Mouse (Mus musculus) mouse embryonic stem cell (cell line): ENCODE results near the gene Nup153.

Experiments used
- in situ Hi-C, 2 experiments: fragments of 300-500 bp; cut with MboI; formaldehyde crosslinking; loops; 1 replicate in 1 of 2; 3 replicates in 1 of 2; pipeline ENCODE4 v1.14.3; 2019 to 2020; ENCODE audit warnings: low sequenced_read_pairs in 2 of 2, low pct_unique_long_range_greater_than_20kb in 1 of 2, mixed read lengths in 1 of 2; ENCODE audit not compliant: unreplicated experiment in 1 of 2

The Nup153 gene

GRCm38 (mm10) chr13:46690559-46691241, 37.0 kb downstream of the Nup153 start:
- in situ Hi-C loops = loop anchor here in 1 of 2 experiments (25.0 kb wide), 1 partner anchor 397 kb away; no protein-coding TSS in a partner anchor

- in situ Hi-C loops = loop anchor here in 1 of 2 experiments (25.0 kb wide), 1 partner anchor 404 kb away; no protein-coding TSS in a partner anchor
Measured at GRCm38 (mm10) chr13:46683370-46683769, 44.4 kb downstream of the Nup153 start.

- in situ Hi-C loops = loop anchor here in 1 of 2 experiments (25.0 kb wide), 1 partner anchor 404 kb away; no protein-coding TSS in a partner anchor
Measured at GRCm38 (mm10) chr13:46682921-46683320, 44.8 kb downstream of the Nup153 start.

- in situ Hi-C loops = loop anchor here in 1 of 2 experiments (25.0 kb wide), 1 partner anchor 410 kb away; no protein-coding TSS in a partner anchor
Measured at GRCm38 (mm10) chr13:46677721-46678120, 50.0 kb downstream of the Nup153 start.

- in situ Hi-C loops = no loop called here
Measured at GRCm38 (mm10) chr13:46674601-46675000, 53.1 kb downstream of the Nup153 start.

GRCm38 (mm10) chr13:46670514-46670913, 57.2 kb downstream of the Nup153 start:
- in situ Hi-C loops = no loop called here

- in situ Hi-C loops = no loop called here
Measured at GRCm38 (mm10) chr13:46669620-46670271, 58.0 kb downstream of the Nup153 start.

- in situ Hi-C loops = no loop called here
Measured at GRCm38 (mm10) chr13:46669048-46669619, 58.6 kb downstream of the Nup153 start, which contains the start of gene Fam8a1. TSS of gene Fam8a1 (plus strand) at chr13:46669522.

GRCm38 (mm10) chr13:46663461-46663964, 64.2 kb downstream of the Nup153 start:
- in situ Hi-C loops = loop anchor here in 1 of 2 experiments (5.0 kb wide), 1 partner anchor 351 kb away; no protein-coding TSS in a partner anchor

- in situ Hi-C loops = no loop called here
Measured at GRCm38 (mm10) chr13:46659211-46659610, 68.5 kb downstream of the Nup153 start.

GRCm38 (mm10) chr13:46654566-46654965, 73.2 kb downstream of the Nup153 start:
- in situ Hi-C loops = no loop called here

- in situ Hi-C loops = no loop called here
Measured at GRCm38 (mm10) chr13:46653671-46654070, 74.1 kb downstream of the Nup153 start.

GRCm38 (mm10) chr13:46652671-46653070, 75.1 kb downstream of the Nup153 start:
- in situ Hi-C loops = no loop called here

GRCm38 (mm10) chr13:46651853-46652252, 75.9 kb downstream of the Nup153 start:
- in situ Hi-C loops = no loop called here

- in situ Hi-C loops = loop anchor here in 1 of 2 experiments (25.0 kb wide), 1 partner anchor 333 kb away; no protein-coding TSS in a partner anchor
Measured at GRCm38 (mm10) chr13:46645476-46645875, 82.3 kb downstream of the Nup153 start.

- in situ Hi-C loops = loop anchor here in 1 of 2 experiments (25.0 kb wide), 1 partner anchor 332 kb away; no protein-coding TSS in a partner anchor
Measured at GRCm38 (mm10) chr13:46644175-46644574, 83.6 kb downstream of the Nup153 start.

GRCm38 (mm10) chr13:46642318-46642717, 85.4 kb downstream of the Nup153 start:
- in situ Hi-C loops = loop anchor here in 1 of 2 experiments (25.0 kb wide), 1 partner anchor 330 kb away; no protein-coding TSS in a partner anchor

GRCm38 (mm10) chr13:46640608-46641468, 86.9 kb downstream of the Nup153 start:
- in situ Hi-C loops = loop anchor here in 1 of 2 experiments (25.0 kb wide), 1 partner anchor 329 kb away; no protein-coding TSS in a partner anchor
